Comparison of ENCODE assay signal across 9 mouse cellular contexts in the genomic region with DNA sequence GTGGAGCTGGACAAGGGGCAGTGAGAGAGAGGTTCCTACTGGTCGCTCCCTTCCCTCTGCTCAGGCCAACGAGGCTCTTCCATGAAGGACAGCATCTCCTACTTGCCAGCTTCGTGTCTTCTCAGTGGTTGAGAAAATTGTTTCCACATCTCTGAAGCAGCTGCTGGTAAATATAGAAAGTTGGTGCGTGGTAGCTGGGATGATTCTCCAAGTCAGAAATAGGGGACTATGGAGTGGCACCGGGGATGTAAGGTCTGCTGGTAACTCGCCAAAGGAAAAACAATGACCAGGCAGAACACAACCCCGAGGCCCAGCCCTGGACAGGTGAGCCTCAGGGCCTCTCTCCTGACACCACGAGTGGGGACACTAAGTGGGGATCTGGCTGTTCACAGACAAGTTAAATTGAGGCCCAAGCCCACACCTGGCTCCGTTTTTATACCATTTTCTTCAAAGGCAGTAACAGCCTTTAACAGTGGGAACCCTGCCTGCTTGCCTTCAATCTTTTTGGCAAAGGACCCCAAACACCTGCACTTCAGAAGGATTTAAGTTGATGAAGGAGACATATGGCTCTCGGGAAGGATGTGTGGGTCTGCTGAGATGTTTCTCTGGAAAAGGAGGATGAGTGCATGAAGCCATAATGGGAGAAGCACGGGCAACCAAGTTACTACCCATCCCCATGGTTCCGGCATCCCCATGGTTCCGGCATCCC.
"Had no signal": no experiment of that assay in that cellular context is flagged by ENCODE, and none has a peak within 500 bp of the region (broad histone marks: within the 10 kb centered on the region; RNA-seq: fewer than 3 reads in every experiment).

No protein-coding gene starts in this region.

- H3K27me3 ChIP-seq: liver, embryonic 12.5 days; lung, embryonic 15.5 days; midbrain, embryonic 15.5 days; neural tube, embryonic 12.5 days had no signal

- H3K36me3 ChIP-seq: limb, embryonic 13.5 days; liver, embryonic 12.5 days; lung, embryonic 15.5 days; midbrain, embryonic 15.5 days; neural tube, embryonic 12.5 days had no signal

- ATAC-seq: liver, embryonic 12.5 days had no signal

- H3K9me3 ChIP-seq: limb, embryonic 13.5 days; liver, embryonic 12.5 days; lung, embryonic 15.5 days; midbrain, embryonic 15.5 days; neural tube, embryonic 12.5 days had no signal

- DNase-seq: lung, postnatal 14 days had no signal

- H3K27ac ChIP-seq: limb, embryonic 13.5 days; liver, embryonic 12.5 days; lung, embryonic 15.5 days; macrophage; midbrain, embryonic 15.5 days; neural tube, embryonic 12.5 days had no signal

- H3K4me3 ChIP-seq: limb, embryonic 13.5 days; liver, embryonic 12.5 days; lung, embryonic 15.5 days; megakaryocyte, embryonic 14.5 days; midbrain, embryonic 15.5 days; neural tube, embryonic 12.5 days had no signal

- H3K4me2 ChIP-seq: limb, embryonic 13.5 days; liver, embryonic 12.5 days; lung, embryonic 15.5 days; midbrain, embryonic 11.5 days; midbrain, embryonic 15.5 days; neural tube, embryonic 12.5 days had no signal

- H3K9ac ChIP-seq: limb, embryonic 13.5 days; liver, embryonic 12.5 days; lung, embryonic 15.5 days; midbrain, embryonic 15.5 days; neural tube, embryonic 12.5 days had no signal
